Mouse (Mus musculus): ENCODE measurements around the gene Fam166a. TPM values are rescaled to one million over a fixed set of nuclear protein-coding genes. Genes with fewer than 3 reads are reported as not detected.

The Fam166a gene
- not detected for polyA plus RNA-seq (2017; shearing (Covaris generic))

DNA sequence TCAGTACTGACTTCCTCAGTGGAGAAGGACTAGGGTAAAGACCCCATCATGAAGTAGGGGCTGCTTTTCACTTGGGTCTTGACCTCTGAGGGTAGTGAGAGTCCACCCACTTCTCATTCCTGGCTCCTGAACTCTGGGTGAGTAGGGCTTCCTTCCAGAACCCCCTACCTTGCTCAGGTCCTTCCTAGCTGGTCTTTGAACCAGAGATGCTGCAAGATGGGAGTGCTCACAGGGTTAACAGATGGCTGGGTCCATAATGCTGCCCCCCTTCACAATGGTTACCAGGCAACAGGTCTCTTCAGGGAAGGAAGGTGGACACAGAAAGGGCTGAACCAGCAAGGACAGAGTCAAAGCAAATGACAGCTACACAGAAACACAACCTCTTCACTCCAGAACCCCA lies at the start of gene Fam166a:
Gene Fam166a, plus strand, starts transcription at position 301 of the 400 bp plus-strand sequence.
- no peak for ATAC-seq

DNA sequence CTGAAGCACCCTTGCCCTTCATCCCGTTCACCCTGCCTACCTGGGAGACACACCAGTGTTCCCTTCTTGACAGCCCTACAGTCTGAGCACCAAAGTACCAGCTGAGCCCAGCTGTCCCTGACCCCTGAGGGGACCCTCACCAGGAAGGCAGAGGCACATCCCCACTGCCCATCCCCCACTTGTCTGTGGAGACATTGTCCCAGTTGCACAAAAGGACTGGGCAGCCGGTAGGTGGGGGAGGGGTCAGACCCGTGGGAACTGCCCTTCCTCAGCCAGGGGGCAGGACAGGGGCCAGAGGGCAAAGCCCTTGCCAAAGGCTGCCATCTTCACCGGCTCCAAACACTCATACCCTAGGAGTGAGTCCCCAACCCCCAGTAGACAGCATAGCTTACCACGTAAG lies 48.8 kb upstream of the Fam166a start:
- no peak for ATAC-seq

- peak; percentile 56 for ATAC-seq
These were observed 48.0 kb upstream of the Fam166a start for GRCm38 (mm10) chr2:25170326-25171100.

DNA sequence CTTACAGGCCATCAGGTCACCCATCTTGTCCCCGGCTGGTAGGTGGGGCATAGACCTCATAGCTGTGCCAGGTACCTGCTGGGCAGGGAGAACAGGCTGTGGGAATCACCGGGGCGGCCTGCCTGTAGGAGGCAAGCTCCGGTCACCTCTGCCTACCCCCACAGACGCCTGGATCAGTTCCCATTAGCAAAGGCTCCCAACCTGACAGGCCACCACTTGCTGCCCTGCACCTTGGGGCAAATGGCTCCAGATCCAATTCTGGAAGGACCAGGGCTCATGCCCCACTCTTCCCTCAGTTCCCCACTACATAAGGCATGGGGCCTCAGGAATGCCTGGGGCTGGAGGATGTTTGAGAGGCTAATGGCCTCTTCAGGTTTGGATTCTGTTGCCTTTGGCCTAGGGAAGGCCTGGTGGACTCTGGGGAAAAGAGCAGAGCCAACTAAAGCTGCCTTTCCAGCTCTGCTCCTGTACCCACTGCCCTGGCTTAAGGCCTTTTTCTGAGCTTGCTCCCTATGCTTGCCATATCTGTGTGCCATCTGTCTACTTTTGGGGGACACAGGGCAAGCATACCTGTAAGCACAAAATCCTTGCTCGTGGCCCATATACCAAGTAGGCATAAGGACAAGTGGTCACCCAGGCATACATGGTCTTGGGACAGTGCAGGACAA lies 47.3 kb upstream of the Fam166a start:
- no peak for ATAC-seq

GRCm38 (mm10) chr2:25171769-25172153 lies 46.8 kb upstream of the Fam166a start:
- no peak for ATAC-seq

- no peak for ATAC-seq
These were observed 45.9 kb upstream of the Fam166a start for GRCm38 (mm10) chr2:25172629-25173028.

GRCm38 (mm10) chr2:25173821-25174220 lies 44.7 kb upstream of the Fam166a start:
- ATAC-seq = no peak

DNA sequence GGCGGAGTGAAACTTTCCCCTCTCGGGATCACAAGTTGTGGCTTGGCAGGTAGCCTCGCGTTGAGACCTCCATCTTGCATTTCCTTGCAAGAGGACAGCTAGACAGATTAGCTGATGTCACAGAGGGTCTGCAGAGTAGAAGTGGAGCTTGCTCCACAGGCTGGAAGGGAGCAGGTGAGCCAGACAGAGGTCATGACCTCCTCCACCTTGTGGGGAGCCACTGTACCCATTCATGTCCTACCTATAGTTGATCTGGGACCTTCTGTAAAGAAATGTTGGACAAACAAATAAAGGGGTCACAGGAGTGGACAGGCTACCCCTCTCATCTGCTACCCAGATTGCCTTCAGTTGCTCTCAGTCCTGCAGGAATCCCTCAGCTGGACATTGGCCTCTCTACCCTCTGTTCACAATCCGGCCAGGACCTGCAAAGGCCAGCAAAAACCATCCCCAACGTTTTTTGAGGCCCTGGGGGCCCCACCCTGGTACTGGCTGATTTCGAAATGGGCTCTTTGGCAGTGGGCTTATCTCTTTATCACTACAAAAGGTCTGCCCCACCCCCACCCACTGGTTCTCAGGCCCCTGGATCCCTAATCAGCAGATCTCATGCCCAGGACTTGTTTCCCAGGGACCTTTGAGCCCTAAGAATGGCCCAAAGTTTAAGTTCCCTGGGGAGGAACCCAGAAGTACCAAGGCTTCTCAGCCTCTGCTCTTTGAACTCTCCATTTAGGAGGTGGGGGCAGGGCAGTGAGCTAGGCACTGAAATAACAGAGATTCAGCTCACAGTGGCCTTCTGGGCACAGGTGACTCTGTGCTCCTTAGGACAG lies 43.5 kb upstream of the Fam166a start:
- no peak for ATAC-seq

DNA sequence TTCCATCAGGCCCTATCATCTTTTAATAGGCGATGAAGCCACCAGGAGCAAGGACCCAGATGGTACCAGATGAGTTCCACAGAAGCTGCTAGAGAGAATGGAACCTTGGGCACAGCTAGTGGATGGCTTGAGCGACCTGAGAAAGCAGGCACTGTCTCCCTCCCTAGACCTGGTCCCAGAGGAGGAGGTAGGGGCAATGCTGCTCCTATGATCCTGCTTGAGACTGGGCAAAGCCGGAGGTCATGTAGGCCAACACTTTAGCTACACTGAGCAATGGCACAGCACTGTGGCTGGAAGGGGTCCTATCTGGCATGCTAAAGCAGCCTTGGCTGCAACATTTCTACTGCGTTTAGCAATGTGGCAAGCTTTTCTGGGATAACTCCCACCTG lies 42.9 kb upstream of the Fam166a start:
- ATAC-seq = no peak

DNA sequence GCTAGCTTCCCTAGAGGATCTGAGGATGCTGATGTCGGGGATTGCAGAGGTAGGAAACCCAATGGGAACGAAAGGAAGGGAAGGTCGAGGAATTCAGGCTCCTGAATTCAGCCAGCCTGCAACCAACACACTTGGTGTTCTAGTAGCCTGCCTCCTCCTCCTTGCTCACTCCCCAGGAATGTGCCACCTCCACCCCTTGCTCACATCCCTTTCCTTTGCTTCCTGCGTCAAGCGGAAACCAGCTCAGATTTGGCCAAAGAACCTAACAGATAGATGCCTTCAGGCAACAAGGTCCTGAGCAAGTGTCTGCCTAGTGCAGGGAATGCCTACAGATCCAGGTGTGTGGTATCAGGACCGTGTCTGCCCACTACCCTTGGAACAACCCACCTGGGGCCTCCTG lies 42.0 kb upstream of the Fam166a start:
- ATAC-seq = no peak

DNA sequence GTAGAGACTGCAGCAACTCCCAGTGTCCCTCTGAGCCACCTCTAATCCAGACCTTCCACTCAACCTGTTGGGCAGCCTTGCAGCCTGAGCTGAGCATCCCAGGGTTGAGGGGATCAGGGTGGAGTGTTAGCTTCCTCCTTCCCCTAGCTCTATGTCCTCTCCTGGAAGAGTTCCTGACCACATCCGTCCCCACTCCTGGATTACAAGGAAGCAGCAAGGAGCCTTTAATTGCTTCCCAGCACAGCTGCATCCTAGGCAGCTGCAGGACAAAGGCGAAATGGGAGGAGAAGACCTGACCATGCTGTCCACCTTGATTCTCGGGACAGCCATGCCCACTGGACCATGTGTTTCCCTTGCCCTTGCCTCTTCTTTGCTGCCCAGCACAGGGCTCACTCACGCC lies 41.5 kb upstream of the Fam166a start:
- ATAC-seq = no peak

DNA sequence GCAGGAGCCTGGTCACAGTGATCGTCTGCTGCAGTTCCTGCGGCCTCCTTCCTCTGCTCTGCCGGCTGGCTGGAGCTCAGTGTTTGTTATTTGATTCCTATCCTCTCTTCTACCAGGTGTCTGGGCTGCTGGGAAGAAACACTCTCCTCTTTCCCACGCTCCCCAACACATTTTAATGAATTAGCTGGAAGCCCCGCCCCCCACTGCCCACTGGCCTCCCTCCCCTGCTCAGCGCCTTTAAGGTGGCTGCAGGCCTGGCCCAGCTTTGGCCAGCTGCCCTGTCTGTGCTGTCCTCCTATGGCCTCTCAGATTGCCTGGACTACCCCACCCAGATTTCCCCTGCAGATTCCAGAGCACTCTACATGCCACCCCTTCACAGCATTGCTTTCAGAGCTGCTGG lies 40.9 kb upstream of the Fam166a start:
- no peak for ATAC-seq

DNA sequence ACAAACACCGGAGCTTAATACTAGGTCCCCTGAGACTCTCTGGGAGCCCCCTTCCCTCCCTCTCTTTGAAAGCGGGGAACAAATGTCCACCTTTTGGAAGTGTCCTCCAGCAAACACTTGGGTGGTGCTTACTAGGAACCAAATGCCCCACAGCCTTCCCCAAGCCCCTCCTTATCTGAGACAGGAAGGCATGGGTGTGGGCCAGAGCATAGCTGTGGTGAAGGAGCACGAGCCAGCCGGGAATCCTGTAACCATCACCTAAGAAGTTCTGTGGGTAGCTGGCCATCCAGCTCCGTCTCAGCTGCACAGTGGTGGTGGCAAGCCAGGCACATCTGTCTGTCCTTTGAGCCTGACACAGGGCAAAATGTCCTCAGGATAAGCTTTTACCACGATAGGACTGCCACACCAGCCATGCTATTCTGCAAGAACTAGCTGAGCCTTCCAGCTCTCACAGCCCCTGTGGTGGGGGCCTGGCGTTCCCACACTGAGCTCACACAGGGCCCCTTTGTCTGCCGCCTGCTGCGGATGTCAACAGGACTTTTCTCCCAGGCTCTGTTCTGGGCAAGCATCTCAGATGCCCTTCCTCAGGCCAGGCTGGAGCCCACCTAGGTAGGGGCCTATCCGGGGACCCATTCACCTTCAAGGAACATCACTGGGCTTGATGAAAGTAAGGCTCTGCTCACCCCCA lies 40.1 kb upstream of the Fam166a start:
- no peak for ATAC-seq

DNA sequence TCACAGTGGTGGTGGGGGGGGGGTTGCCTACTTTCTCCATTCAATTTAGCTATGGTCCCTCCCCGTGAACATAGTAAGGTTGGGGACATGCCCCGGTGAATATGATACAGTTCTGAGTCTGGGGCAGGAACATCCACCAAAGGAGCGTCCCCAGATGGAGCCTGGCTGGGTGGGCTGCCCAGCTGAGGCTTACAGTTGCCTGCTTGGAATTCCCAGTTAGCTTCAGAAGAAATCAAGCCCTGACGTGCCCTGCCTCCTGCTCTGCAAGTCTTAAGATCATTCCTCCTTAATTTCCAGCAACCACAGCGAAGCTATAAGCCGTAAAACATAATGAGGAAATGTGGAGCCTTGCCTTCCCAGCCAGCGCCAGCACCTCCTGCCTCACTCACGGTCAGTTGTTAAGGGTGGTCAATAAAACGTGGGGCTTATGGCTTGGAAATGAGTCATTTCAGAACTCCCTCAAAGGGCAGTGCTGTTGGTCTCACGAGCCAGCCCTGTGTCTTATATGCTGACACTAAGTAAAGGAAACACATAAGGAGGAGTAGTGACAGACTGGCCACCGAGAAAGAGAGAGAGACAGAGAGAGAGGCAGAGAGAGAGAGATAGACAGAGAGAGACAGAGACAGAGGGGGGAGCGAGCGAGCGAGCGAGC lies 38.9 kb upstream of the Fam166a start:
- ATAC-seq = no peak

DNA sequence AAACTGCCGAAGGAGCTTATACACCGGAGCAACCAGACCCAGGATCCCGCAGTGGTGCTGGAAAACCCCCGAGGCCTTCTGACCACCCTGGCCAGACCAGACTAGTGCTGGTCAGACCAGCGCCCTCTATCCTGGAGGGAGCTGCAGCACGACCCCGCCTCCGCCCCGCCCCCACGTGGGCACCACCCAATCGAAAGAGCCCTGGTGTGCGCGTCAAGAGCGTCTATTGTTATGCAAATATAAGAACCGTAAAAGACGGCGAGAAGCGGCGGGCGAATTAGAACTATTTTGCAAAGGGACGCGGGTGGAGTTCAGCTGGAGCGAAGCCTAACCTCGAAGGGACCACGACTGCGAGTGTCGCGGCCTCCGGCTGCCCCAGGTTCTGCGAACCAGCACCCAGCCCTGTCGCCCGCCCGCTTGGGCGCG lies 38.1 kb upstream of the Fam166a start, which contains the start of gene Nrarp:
Gene Nrarp, plus strand, starts transcription at position 281 of the 426 bp plus-strand sequence.
- ATAC-seq = peak; percentile 78

- ATAC-seq = peak; percentile 38
These were observed 37.3 kb upstream of the Fam166a start for GRCm38 (mm10) chr2:25180973-25181890.

GRCm38 (mm10) chr2:25181891-25182397 lies 36.6 kb upstream of the Fam166a start:
- ATAC-seq = peak; percentile 2

DNA sequence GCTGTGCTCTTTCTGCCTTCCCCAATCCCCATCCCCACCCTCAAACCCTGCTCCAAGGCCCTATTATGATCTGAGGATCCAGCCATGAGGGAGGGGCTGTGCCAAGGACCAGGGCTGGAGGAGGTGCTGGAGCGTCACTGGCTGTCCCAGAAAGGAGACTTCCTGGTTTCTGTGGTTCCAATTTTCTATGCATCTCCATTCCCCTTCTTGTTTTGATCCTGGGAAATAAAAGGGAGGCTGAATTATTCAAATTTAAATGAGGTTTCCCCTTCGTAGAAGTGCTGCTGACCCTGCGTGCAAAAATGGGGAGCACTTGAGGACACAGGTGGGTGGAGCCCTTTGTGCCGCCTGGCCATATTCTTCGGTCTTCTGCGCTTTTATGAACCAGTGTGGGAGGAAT lies 35.9 kb upstream of the Fam166a start:
- ATAC-seq = no peak

- no peak for ATAC-seq
These were observed 35.2 kb upstream of the Fam166a start for GRCm38 (mm10) chr2:25183336-25183735.

DNA sequence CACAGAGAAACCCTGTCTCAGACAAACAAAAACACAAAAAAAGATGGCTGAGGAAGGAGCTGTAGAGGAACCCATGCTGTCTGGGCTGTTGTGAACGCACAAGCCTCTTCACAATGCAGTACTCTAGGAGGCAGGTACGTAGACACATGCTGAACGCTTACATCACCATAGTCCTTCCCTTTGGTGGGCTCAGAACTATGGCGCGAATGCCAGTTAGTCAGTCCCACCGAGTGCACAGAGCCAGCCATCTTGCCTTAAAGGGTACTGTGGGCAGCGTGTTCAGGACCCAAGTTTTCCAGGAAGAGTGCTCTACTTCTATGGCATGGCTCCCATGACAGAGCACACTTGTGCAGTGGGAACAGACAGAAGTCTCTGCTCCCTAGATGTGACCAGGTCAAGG lies 34.0 kb upstream of the Fam166a start:
- no peak for ATAC-seq
